Comparison of ENCODE assay signal across 27 mouse cellular contexts in genomic region chr7:133164770-133165169, GRCm38 (mm10). TPM values are rescaled to one million over a fixed set of nuclear protein-coding genes. Genes with fewer than 3 reads are reported as not detected.
DNase-seq lines count a peak whose midpoint lies in the region; ATAC-seq and TF ChIP-seq lines count a peak whose summit lies in the region.
"Had no signal": no experiment of that assay in that cellular context is flagged by ENCODE, and none has a peak within 500 bp of the region (broad histone marks: within the 10 kb centered on the region; RNA-seq: fewer than 3 reads in every experiment).

No protein-coding gene starts in this region.

- H3K9ac ChIP-seq in midbrain, embryonic 14.5 days (replicated peaks; ENCODE audit: low read length): no peak overlapping the region
- H3K9ac ChIP-seq in midbrain, embryonic 13.5 days (replicated peaks): no peak overlapping the region
- no peak overlapping the region for H3K9ac ChIP-seq in intestine, embryonic 16.5 days (ENCODE audit: low read depth, low read length)
- H3K9ac ChIP-seq: heart, embryonic 12.5 days; limb, embryonic 12.5 days; liver, embryonic 15.5 days; lung, embryonic 14.5 days had no signal

- no peak overlapping the region for H3K4me3 ChIP-seq in kidney, adult 2 months (ENCODE audit: insufficient read depth, low read depth, low read length)
- no peak overlapping the region for H3K4me3 ChIP-seq in midbrain, embryonic 14.5 days (replicated peaks; ENCODE audit: low read depth, low read length)
- no peak overlapping the region for H3K4me3 ChIP-seq in midbrain, embryonic 13.5 days (replicated peaks)
- H3K4me3 ChIP-seq in intestine, embryonic 16.5 days (ENCODE audit: low read length): no peak overlapping the region
- H3K4me3 ChIP-seq: heart, adult 2 months; heart, embryonic 12.5 days; layer of hippocampus, adult 2 months; left cerebral cortex, adult 2 months; limb, embryonic 12.5 days; liver, embryonic 15.5 days had no signal

- H3K27me3 ChIP-seq in kidney, adult 2 months (replicated peaks; ENCODE audit: control insufficient read depth, insufficient read depth, low read length): no peaks in the 10 kb centered on the region
- H3K27me3 ChIP-seq in midbrain, embryonic 14.5 days (ENCODE audit: control insufficient read depth, insufficient read depth, low read length): no peaks in the 10 kb centered on the region
- H3K27me3 ChIP-seq in midbrain, embryonic 13.5 days: no peaks in the 10 kb centered on the region
- H3K27me3 ChIP-seq in intestine, embryonic 16.5 days (replicated peaks; ENCODE audit: control insufficient read depth, insufficient read depth, low read length): no peaks in the 10 kb centered on the region
- H3K27me3 ChIP-seq: heart, embryonic 12.5 days; limb, embryonic 12.5 days had no signal

- no peak for TF ChIP-seq POLR2A in kidney, adult 2 months (IDR thresholded peaks at IDR 0.05; ENCODE audit: low read depth, low read length)

- ATAC-seq in midbrain, embryonic 14.5 days (ENCODE audit: low FRiP score, low TSS enrichment): no peak
- ATAC-seq in midbrain, embryonic 13.5 days: no peak
- ATAC-seq in intestine, embryonic 16.5 days: peak; percentile 14; the same call in 1 of the 2 replicates
- ATAC-seq: activated CD4-positive, CD25-positive, alpha-beta regulatory T cell, adult 4 months; forebrain, embryonic 16.5 days had no signal

- 11% methylated on average over 2 of the region's 2 CpGs for WGBS in kidney, adult 2 months
- WGBS in midbrain, embryonic 14.5 days: 76% methylated on average over 2 of the region's 2 CpGs
- 81% methylated on average over 2 of the region's 2 CpGs for WGBS in midbrain, embryonic 13.5 days
- 20% methylated on average over 2 of the region's 2 CpGs for WGBS in intestine, embryonic 16.5 days

- H3K4me2 ChIP-seq in midbrain, embryonic 14.5 days (ENCODE audit: low read length): no peak overlapping the region
- H3K4me2 ChIP-seq in midbrain, embryonic 13.5 days (replicated peaks): no peak overlapping the region
- no peak overlapping the region for H3K4me2 ChIP-seq in intestine, embryonic 16.5 days (ENCODE audit: low read depth, low read length)
- H3K4me2 ChIP-seq: heart, embryonic 12.5 days; limb, embryonic 12.5 days; liver, embryonic 15.5 days; lung, embryonic 14.5 days had no signal

- H3K9me3 ChIP-seq in midbrain, embryonic 14.5 days (ENCODE audit: control insufficient read depth, low read length): no peaks in the 10 kb centered on the region
- H3K9me3 ChIP-seq in midbrain, embryonic 13.5 days: no peaks in the 10 kb centered on the region
- H3K9me3 ChIP-seq in intestine, embryonic 16.5 days (ENCODE audit: control insufficient read depth, low read length): no peaks in the 10 kb centered on the region
- H3K9me3 ChIP-seq: heart, embryonic 12.5 days; limb, embryonic 12.5 days; liver, embryonic 15.5 days had no signal

- no peaks in the 10 kb centered on the region for H3K36me3 ChIP-seq in kidney, adult 2 months (ENCODE audit: control insufficient read depth, insufficient read depth, low read length)
- H3K36me3 ChIP-seq in midbrain, embryonic 14.5 days (ENCODE audit: control insufficient read depth, insufficient read depth, low read length): no peaks in the 10 kb centered on the region
- no peaks in the 10 kb centered on the region for H3K36me3 ChIP-seq in midbrain, embryonic 13.5 days
- no peaks in the 10 kb centered on the region for H3K36me3 ChIP-seq in intestine, embryonic 16.5 days (ENCODE audit: control insufficient read depth, insufficient read depth, low read length)
- H3K36me3 ChIP-seq: heart, embryonic 12.5 days; limb, embryonic 12.5 days; liver, embryonic 15.5 days had no signal

- DNase-seq in cerebellum, postnatal 10 days: peak; percentile 28 to 56
- no peak for DNase-seq in cerebellum, postnatal 14 days
- DNase-seq in kidney, adult 2 months: peak; percentile 54
- DNase-seq in kidney, postnatal 10 days: no peak
- peak; percentile 35 for DNase-seq in midbrain, embryonic 14.5 days
- DNase-seq in heart, postnatal 25 days (ENCODE audit: low spot score): no peak
- DNase-seq: adrenal gland, adult 2 months; adrenal gland, postnatal 36 days; cerebellum, adult 2 months; cerebellum, postnatal 36 days; heart, adult 2 months; lung, embryonic 14.5 days; lung, postnatal 14 days; thymus, adult 2 months; thymus, postnatal 36 days had no signal

- TF ChIP-seq CTCF in kidney, adult 2 months (conservative IDR thresholded peaks at IDR 0.05; ENCODE audit: insufficient read depth, insufficient read length, low read depth, low read length): no peak

- H3K27ac ChIP-seq in kidney, adult 2 months (ENCODE audit: insufficient read depth, low read depth, low read length): no peak overlapping the region
- no peak overlapping the region for H3K27ac ChIP-seq in midbrain, embryonic 14.5 days (replicated peaks; ENCODE audit: low read depth, low read length)
- H3K27ac ChIP-seq in midbrain, embryonic 13.5 days: no peak overlapping the region
- no peak overlapping the region for H3K27ac ChIP-seq in intestine, embryonic 16.5 days (ENCODE audit: low read length)
- H3K27ac ChIP-seq: heart, adult 2 months; layer of hippocampus, adult 2 months; left cerebral cortex, adult 2 months; limb, embryonic 12.5 days; liver, embryonic 15.5 days; stomach, postnatal 0 days had no signal

- no peaks in the 10 kb centered on the region; the same call in 1 of the 2 replicates for H3K4me1 ChIP-seq in kidney, adult 2 months (ENCODE audit: control insufficient read depth, insufficient read depth, low read length)
- H3K4me1 ChIP-seq in midbrain, embryonic 14.5 days (ENCODE audit: control insufficient read depth, insufficient read depth, low read length): no peaks in the 10 kb centered on the region
- 0 out of 2 replicates have a peak, but pooled peaks cover 2% of the 10 kb centered on the region for H3K4me1 ChIP-seq in midbrain, embryonic 13.5 days (replicated peaks)
- peaks cover 20% of the 10 kb centered on the region for H3K4me1 ChIP-seq in intestine, embryonic 16.5 days (ENCODE audit: control insufficient read depth, insufficient read depth, low read length)
- H3K4me1 ChIP-seq: liver, embryonic 15.5 days had no signal

- intact Hi-C loops in heart, postnatal 25 days (cut with DNase I): no loop called here

RNA-seq across cellular contexts. Expression of gene Ctbp2, which starts 40.6 kb away (rescaled TPM):
- 48.6 and 57.5 TPM in 2 replicates for polyA plus RNA-seq in kidney, adult 2 months (2012; rRNA removed)
- polyA plus RNA-seq in midbrain, embryonic 14.5 days (2014; fragmentation: Nextera tagmentation; extraction: Ambion mirVana): 59.2 and 75.2 TPM in 2 replicates
- 88.4 and 91.0 TPM in 2 replicates for polyA plus RNA-seq in midbrain, embryonic 13.5 days (2015; fragmentation: Nextera tagmentation; extraction: Ambion mirVana)
- 78.3 and 80.2 TPM in 2 replicates for polyA plus RNA-seq in intestine, embryonic 16.5 days (2015; fragmentation: Nextera tagmentation; extraction: Ambion mirVana)
- 10 to 100 TPM; 24.8 to 36.1 TPM for total RNA-seq in heart, postnatal 25 days (2021)

RNA-seq across cellular contexts. Expression of gene Fgfr2, which starts 41.6 kb away (rescaled TPM):
- 14.8 and 15.3 TPM in 2 replicates for polyA plus RNA-seq in kidney, adult 2 months (2012; rRNA removed)
- polyA plus RNA-seq in midbrain, embryonic 14.5 days (2014; fragmentation: Nextera tagmentation; extraction: Ambion mirVana): 15.4 and 28.1 TPM in 2 replicates
- 29.9 and 39.4 TPM in 2 replicates for polyA plus RNA-seq in midbrain, embryonic 13.5 days (2015; fragmentation: Nextera tagmentation; extraction: Ambion mirVana)
- polyA plus RNA-seq in intestine, embryonic 16.5 days (2015; fragmentation: Nextera tagmentation; extraction: Ambion mirVana): 47.3 and 47.6 TPM in 2 replicates
- 1 to 10 TPM; 1.7 to 1.8 TPM for total RNA-seq in heart, postnatal 25 days (2021)
- total RNA-seq: CH12.LX; hematopoietic stem cell, adult 5-6 weeks had no signal
- polyA plus RNA-seq: activated CD4-positive, CD25-positive, alpha-beta regulatory T cell, adult 4 months had no signal

Comparison
In these comparisons a context has a peak if more than half of its experiments do, and no peak if none do; other contexts are left out.
1. DNase-seq: peak in cerebellum, postnatal 10 days (2 of 2), kidney, adult 2 months (single experiment) and midbrain, embryonic 14.5 days (single experiment); none in cerebellum, postnatal 14 days (0 of 2), kidney, postnatal 10 days (single experiment) and heart, postnatal 25 days (single experiment).